Mouse (Mus musculus): ENCODE measurements around the gene Sh3rf3. TPM values are rescaled to one million over a fixed set of nuclear protein-coding genes. Genes with fewer than 3 reads are reported as not detected.

Gene Sh3rf3
- polyA plus RNA-seq, 1 experiment from 2014 or later, result 0.17 TPM

DNA sequence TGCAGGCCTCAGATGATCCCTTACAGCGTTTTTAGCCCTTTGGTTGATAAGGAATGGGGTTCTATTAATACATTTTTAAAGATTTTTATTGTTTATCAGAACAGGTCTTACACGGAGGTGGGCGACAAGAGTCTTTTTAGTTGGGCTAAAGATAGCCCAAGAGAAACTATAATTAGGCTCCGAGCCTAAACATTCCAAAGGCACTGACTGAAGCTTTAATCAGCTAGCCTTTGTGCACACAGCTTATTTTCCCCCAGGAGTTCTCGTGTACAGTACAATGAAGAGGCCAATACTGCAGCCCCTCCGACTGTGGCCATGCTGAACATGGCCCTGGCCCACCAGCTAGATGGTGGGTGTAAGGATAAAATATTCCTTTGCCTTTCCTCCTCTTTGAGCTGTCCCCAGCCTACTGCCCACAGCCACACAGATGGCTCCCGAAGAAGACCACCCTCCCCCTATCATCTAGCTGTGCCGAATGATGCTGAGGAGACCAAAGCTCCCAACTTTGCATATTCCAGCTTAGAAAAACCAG, 320.4 kb downstream of the Sh3rf3 start:
- Histone ChIP-seq H3K27me3 (replicated peaks) (no peaks in the 10 kb centered on the region), H3K4me1 (replicated peaks) (peaks cover 31% of the 10 kb centered on the region), H3K9me3 (replicated peaks) (no peaks in the 10 kb centered on the region), H3K4me3 (no peak overlapping the region), H3K36me3 (no peaks in the 10 kb centered on the region), H3K4me2 (no peak overlapping the region), H3K9ac (no peak overlapping the region), H3K27ac (ENCODE audit: poor library complexity, severe bottlenecking) (peak overlapping the region; percentile 70)
- WGBS, result 26% methylated on average over 8 of the region's 8 CpGs
- ATAC-seq (ENCODE audit: insufficient number of reproducible peaks, low FRiP score), result peak; percentile 47; the same call in 1 of the 2 replicates

GRCm38 (mm10) chr10:59149956-59150383, 336.8 kb downstream of the Sh3rf3 start:
- Histone ChIP-seq H3K9me3 (replicated peaks) (no peaks in the 10 kb centered on the region), H3K4me3 (no peak overlapping the region), H3K9ac (no peak overlapping the region; the same call in 1 of the 2 replicates), H3K36me3 (no peaks in the 10 kb centered on the region), H3K27ac (ENCODE audit: poor library complexity, severe bottlenecking) (no peak overlapping the region), H3K4me2 (peak overlapping the region; percentile 51), H3K4me1 (replicated peaks) (peaks cover 11% of the 10 kb centered on the region), H3K27me3 (replicated peaks) (peaks cover 4% of the 10 kb centered on the region)
- 14% methylated on average over 8 of the region's 8 CpGs for WGBS
- peak; percentile 36; the same call in 1 of the 2 replicates for ATAC-seq (ENCODE audit: insufficient number of reproducible peaks, low FRiP score)

DNA sequence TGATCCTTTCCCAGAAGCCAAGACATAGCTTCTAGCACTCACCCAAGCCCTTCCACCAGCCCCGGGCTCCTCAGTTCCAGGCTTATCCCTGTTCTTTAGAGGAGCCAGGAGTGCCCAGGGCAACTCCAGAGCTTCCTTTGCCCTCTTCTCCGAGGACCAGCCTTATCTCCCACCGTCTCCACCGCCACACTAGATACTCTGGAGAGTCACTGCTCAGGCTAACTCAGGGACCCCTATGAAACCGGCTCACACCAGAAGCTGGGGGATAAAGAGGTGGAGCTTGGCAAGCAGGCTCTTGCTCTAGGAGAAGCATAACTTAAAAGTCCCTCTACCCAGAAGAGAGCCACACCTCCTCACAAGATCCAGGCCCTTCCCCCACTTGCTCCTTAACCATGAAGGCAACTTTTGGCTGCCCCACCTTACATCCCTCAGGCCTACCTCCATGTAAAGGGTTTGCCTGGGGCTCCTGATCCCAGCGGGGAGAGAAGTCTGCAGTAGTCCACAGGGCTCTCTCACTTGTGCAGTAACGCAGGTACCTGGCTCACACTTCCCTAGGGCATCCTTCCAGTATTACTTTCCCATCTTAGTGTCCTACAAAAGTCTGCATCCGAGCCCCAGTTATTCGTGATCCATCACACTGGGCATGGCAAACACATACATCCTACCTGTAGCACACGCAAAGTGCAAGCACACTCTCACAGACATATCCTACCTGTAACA, 337.9 kb downstream of the Sh3rf3 start:
- Histone ChIP-seq H3K9me3 (replicated peaks) (no peaks in the 10 kb centered on the region), H3K9ac (no peak overlapping the region), H3K27me3 (replicated peaks) (peaks cover 4% of the 10 kb centered on the region), H3K4me2 (no peak overlapping the region), H3K27ac (ENCODE audit: poor library complexity, severe bottlenecking) (no peak overlapping the region), H3K4me1 (replicated peaks) (peaks cover 11% of the 10 kb centered on the region), H3K36me3 (no peaks in the 10 kb centered on the region), H3K4me3 (no peak overlapping the region)
- 69% methylated on average over 10 of the region's 10 CpGs for WGBS
- ATAC-seq (ENCODE audit: insufficient number of reproducible peaks, low FRiP score), result no peak

DNA sequence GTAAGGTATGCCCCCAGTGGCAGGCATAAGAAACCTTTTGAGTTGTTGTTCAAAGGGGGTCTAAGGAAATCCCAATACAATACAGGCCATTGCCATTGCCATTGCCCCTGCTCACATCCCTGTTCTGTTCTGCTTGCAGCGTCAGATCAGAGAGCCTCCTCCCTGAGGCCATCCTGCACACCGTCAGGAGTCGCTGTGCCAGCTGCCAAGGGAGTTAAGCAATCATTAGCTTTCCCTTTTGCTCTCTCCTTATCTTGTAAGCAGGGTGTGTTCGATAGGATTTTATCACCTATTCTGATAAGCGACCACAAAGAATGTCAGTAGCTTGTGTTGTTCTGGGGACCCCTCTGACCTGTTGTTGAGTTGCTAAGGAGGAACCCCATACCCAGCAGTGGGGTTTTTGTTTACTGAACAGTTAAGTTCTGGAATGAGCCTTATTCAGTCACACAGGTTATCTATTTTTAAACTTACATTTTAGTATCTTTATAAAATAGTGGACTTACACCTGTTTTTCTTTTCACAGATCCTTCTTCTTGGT, 339.5 kb downstream of the Sh3rf3 start:
- 12% methylated on average over 5 of the region's 5 CpGs for WGBS
- no peak overlapping the region for H3K27ac ChIP-seq (ENCODE audit: poor library complexity, severe bottlenecking)
- peaks cover 11% of the 10 kb centered on the region for H3K4me1 ChIP-seq (replicated peaks)

GRCm38 (mm10) chr10:59158627-59159026, 345.5 kb downstream of the Sh3rf3 start:
- no peak for ATAC-seq (ENCODE audit: insufficient number of reproducible peaks, low FRiP score)
- no peak overlapping the region for H3K4me2 ChIP-seq
- no peak overlapping the region for H3K9ac ChIP-seq
- peaks cover 4% of the 10 kb centered on the region for H3K36me3 ChIP-seq
- peaks cover 8% of the 10 kb centered on the region for H3K4me1 ChIP-seq (replicated peaks)
- H3K4me3 ChIP-seq, result no peak overlapping the region
- WGBS, result 65% methylated on average over 3 of the region's 3 CpGs
- H3K27ac ChIP-seq (ENCODE audit: poor library complexity, severe bottlenecking), result no peak overlapping the region
- H3K27me3 ChIP-seq (replicated peaks), result no peaks in the 10 kb centered on the region
- H3K9me3 ChIP-seq (replicated peaks), result no peaks in the 10 kb centered on the region

More for the DNA sequence above, 339.5 kb downstream of the Sh3rf3 start:
- Histone ChIP-seq H3K4me2 (no peak overlapping the region), H3K9me3 (replicated peaks) (no peaks in the 10 kb centered on the region), H3K27me3 (replicated peaks) (peaks cover 4% of the 10 kb centered on the region), H3K9ac (no peak overlapping the region; the same call in 1 of the 2 replicates), H3K36me3 (peaks cover 4% of the 10 kb centered on the region; the same call in 1 of the 2 replicates), H3K4me3 (no peak overlapping the region)
- ATAC-seq (ENCODE audit: insufficient number of reproducible peaks, low FRiP score), result no peak

DNA sequence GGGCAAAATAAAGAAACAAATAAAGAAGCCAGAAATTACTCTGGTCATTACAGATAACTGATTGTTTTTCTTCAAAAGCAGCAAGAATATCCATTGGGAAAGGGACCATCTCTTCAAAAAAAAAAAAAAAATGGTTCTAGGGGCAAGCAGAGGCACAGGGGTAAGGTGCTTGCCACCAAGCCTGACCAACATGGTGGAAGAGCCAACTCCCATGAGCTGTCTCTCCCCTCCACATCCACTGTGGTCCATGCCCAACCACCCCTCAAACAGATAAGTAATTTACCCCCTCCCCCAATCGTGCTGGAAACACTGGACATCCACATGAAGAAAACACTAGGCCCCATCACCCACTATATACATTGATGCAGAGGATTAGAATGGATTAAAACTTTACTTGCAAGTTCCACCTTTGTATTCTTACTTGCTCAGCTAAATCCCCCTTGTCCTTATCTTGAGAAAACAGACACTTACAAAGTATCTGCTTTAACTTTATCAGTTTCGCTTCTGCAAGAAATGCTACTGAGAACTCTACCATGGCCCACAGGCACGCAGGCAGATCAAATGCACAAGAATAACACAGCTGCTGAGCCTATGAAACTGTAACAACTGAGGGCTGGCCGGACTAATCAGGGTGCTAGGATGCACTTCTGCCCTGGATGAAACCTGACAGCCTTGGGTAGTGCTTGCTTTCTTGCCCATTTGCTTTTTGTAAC, 349.2 kb downstream of the Sh3rf3 start:
- Histone ChIP-seq H3K27me3 (replicated peaks) (no peaks in the 10 kb centered on the region), H3K4me1 (replicated peaks) (peaks cover 8% of the 10 kb centered on the region), H3K36me3 (peaks cover 3% of the 10 kb centered on the region), H3K9ac (no peak overlapping the region), H3K4me2 (no peak overlapping the region), H3K9me3 (replicated peaks) (no peaks in the 10 kb centered on the region), H3K4me3 (no peak overlapping the region), H3K27ac (ENCODE audit: poor library complexity, severe bottlenecking) (no peak overlapping the region)
- 19% methylated on average over 4 of the region's 4 CpGs for WGBS
- peak; percentile 45; the same call in 1 of the 2 replicates for ATAC-seq (ENCODE audit: insufficient number of reproducible peaks, low FRiP score)

GRCm38 (mm10) chr10:59166104-59166944, 353.2 kb downstream of the Sh3rf3 start:
- 67% methylated on average over 14 of the region's 14 CpGs for WGBS
- Histone ChIP-seq H3K27ac (ENCODE audit: poor library complexity, severe bottlenecking) (no peak overlapping the region), H3K27me3 (replicated peaks) (no peaks in the 10 kb centered on the region), H3K9ac (no peak overlapping the region), H3K4me3 (no peak overlapping the region), H3K4me1 (replicated peaks) (peaks cover 8% of the 10 kb centered on the region), H3K9me3 (replicated peaks) (no peaks in the 10 kb centered on the region), H3K4me2 (no peak overlapping the region), H3K36me3 (peaks cover 10% of the 10 kb centered on the region)
- ATAC-seq (ENCODE audit: insufficient number of reproducible peaks, low FRiP score), result peak; percentile 66; the same call in 1 of the 2 replicates

GRCm38 (mm10) chr10:59171042-59171441, 357.9 kb downstream of the Sh3rf3 start:
- 69% methylated on average over 3 of the region's 3 CpGs for WGBS
- Histone ChIP-seq H3K4me3 (no peak overlapping the region), H3K27ac (ENCODE audit: poor library complexity, severe bottlenecking) (no peak overlapping the region), H3K9me3 (replicated peaks) (no peaks in the 10 kb centered on the region), H3K9ac (no peak overlapping the region), H3K27me3 (replicated peaks) (no peaks in the 10 kb centered on the region), H3K36me3 (peaks cover 14% of the 10 kb centered on the region), H3K4me1 (replicated peaks) (no peaks in the 10 kb centered on the region), H3K4me2 (no peak overlapping the region)
- no peak for ATAC-seq (ENCODE audit: insufficient number of reproducible peaks, low FRiP score)

- H3K36me3 ChIP-seq, result peaks cover 16% of the 10 kb centered on the region
- no peaks in the 10 kb centered on the region for H3K4me1 ChIP-seq (replicated peaks)
- ATAC-seq (ENCODE audit: insufficient number of reproducible peaks, low FRiP score), result no peak
- H3K4me2 ChIP-seq, result no peak overlapping the region
- no peak overlapping the region for H3K9ac ChIP-seq
- H3K27me3 ChIP-seq (replicated peaks), result no peaks in the 10 kb centered on the region
- H3K9me3 ChIP-seq (replicated peaks), result no peaks in the 10 kb centered on the region
- H3K27ac ChIP-seq (ENCODE audit: poor library complexity, severe bottlenecking), result no peak overlapping the region
- WGBS, result 81% methylated on average over 1 of the region's 1 CpGs
- no peak overlapping the region for H3K4me3 ChIP-seq
These were observed 359.4 kb downstream of the Sh3rf3 start for GRCm38 (mm10) chr10:59172539-59172938.

DNA sequence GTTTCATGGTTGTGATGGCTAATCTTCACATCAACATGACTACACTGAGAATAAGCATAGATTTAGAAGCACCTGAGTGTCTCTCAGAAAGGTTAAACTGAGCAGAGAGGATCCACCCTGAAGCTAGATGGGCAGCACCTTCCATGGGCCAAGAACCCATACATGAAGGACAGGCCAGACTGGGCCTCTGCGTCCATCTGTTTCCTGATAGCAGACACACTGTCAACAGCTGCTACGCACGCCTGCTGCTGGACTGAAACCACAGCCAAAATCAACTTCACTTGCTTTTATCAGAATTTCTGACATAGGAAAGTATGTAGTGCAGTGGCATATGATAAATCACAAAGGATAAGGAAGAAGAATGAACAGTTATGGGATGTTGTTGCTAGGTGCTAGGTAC, 366.5 kb downstream of the Sh3rf3 start:
- H3K27ac ChIP-seq (ENCODE audit: poor library complexity, severe bottlenecking), result no peak overlapping the region
- WGBS, result 32% methylated on average over 3 of the region's 3 CpGs
- peaks cover 5% of the 10 kb centered on the region for H3K4me1 ChIP-seq (replicated peaks)
- H3K4me2 ChIP-seq, result no peak overlapping the region
- peaks cover 17% of the 10 kb centered on the region; the same call in 1 of the 2 replicates for H3K36me3 ChIP-seq
- no peak overlapping the region for H3K4me3 ChIP-seq
- H3K9ac ChIP-seq, result no peak overlapping the region
- no peak for ATAC-seq (ENCODE audit: insufficient number of reproducible peaks, low FRiP score)
- H3K9me3 ChIP-seq (replicated peaks), result no peaks in the 10 kb centered on the region
- no peaks in the 10 kb centered on the region for H3K27me3 ChIP-seq (replicated peaks)
